Mouse (Mus musculus): ENCODE measurements around the gene Cacna1b.
A peak's percentile ranks its signal among the peaks of the same experiment; 100 is the strongest.

GRCm38 (mm10) chr2:24781253-24781652 is 18.3 kb upstream of the Cacna1b start:
- TF ChIP-seq CTCF (IDR thresholded peaks at IDR 0.05) (0 out of 2 replicates have a peak, but pooled peaks have one; percentile 5), EP300 (IDR thresholded peaks at IDR 0.05) (no peak)

Measured in lung, postnatal 0 days (tissue).